Mouse (Mus musculus): ENCODE measurements at regions not wholly inside any gene's neighbourhood (a gene's known extent, or its start where the extent isn't known, plus 50 kb on each side); places are given as distances from the start of the nearest gene placed in this dataset.

DNA sequence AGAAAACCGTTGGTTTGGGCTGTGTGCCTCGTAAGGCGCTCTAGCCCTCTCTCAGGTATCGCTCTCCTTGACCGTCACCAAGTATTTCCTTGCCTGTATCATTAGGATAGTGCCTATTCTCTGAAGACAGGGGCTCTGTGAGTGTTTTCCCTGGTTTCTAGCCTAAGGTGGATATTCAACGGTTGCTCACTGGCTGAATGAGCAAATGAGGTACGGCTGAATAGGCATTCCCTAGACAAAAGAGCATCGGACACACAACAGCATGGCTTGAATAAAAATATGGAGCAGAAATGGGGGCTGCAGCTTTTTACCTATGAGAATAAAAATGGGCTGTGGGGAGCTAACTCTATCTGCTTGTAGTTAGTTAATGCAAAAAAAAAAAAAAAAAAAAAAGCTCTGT, 126.0 kb downstream of the Dusp6 start:
- no peak for TF ChIP-seq CTCF (IDR thresholded peaks at IDR 0.05)
- TF ChIP-seq EP300 (IDR thresholded peaks at IDR 0.05) = no peak
